Mouse (Mus musculus) MEL-GATA-1-ER (cell line): ENCODE data around the gene Kitl.

Experiments
- DNase-seq: peaks from one replicate; pipeline ENCODE4 v3.0.0-alpha.2; 2012; ENCODE audit warnings: low read depth; ENCODE audit errors: extremely low read depth

The Kitl gene

DNA sequence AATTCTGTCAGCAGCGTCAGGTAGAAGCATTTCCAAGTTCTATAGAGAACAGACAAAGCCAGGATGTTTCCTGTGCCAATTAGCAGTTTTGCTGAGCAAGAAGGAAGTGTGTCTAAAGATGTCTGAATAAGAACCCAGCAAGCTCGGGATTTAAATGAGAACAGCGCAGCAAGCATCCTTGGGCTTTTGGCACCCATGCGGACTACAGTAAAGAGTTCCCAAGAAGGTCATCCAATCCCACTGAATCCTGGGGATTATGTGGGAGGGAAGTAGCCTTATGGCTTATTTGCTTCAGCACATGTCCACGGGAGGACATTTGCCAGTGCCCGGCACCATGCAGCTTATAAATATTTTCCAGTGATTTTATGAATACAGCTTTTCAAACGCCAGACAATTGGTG, 95.8 kb downstream of the Kitl start:
- DNase-seq = no peak

DNA sequence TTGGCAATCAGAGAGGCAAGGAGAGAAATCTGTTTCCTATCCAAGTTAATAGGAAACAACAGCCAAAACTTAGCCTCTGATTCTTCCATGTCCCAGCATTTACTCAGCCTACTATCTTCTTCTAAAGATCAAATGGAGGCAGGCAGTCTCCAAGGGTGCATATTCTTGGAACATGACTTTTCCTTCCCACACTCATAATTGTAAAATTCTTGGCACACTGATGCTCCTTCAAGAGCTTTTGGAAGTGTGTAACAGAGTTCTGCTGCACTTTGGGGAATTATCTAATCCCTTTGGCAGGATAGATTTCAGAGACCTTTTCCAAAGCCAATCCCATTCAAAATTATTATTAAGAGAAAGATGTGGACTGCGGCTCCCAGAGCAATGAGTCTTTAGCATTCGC, 100.1 kb downstream of the Kitl start:
- DNase-seq = no peak

DNA sequence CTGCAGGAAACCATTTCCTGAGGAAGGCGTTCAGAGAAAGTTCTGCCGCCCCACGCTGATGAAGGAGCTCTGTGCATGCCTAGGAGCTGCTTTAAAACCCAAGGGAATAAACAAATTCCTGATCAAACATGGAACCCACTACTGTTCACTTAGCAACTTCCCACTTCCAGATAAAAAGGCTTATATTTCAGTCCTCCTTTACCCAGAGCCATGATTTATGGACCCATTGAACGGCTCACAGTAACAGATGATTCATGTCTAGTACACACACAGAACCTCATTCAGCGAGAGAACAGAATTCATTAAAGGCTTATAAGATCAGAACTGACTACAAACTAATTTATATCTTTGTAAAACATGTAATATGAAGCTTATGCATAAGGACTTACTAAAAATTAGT, 109.0 kb downstream of the Kitl start:
- DNase-seq = no peak

DNA sequence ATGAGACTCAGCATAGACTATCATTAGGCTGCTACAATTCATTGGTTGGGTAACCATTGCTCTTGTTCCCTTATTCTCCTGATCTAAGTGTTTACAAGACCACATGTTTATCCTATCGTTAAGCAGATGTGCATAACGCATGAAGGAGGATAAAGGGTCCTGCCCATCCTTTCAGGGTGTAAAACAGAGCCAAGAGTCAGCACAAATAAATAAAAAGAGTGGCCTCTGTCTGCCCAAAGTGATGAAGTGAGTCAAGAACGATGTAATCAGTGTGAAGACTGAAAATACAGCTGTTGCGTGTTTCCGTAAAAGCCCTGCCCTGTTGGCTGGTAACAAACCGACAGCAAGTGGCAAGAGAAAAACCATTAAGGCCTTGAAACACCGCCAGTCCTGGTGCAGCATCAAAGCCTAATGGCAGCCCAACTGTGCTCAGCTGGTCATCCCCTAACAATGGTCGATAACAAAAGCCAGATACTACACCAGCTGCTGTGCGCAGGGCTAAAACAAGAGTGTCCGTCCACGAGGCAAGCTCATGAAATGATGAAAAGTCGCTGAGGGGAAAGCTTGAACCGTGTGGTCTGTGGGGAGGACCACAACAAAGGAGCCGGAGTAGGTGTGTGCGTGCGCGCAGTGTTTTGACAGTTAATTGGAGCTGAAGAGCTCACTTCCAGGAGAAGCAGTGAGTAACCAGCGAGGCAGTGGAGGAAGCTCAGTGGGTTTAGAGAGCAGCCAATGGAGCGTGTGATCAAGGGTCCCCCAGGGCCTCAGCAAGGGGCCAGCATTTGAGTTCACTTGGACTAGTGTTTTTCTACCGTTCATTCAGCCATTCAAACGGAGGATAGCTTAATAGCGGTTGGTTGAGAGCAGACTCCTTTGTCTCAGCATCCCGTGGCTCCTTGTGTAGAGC, 112.7 kb downstream of the Kitl start:
- no peak for DNase-seq

DNA sequence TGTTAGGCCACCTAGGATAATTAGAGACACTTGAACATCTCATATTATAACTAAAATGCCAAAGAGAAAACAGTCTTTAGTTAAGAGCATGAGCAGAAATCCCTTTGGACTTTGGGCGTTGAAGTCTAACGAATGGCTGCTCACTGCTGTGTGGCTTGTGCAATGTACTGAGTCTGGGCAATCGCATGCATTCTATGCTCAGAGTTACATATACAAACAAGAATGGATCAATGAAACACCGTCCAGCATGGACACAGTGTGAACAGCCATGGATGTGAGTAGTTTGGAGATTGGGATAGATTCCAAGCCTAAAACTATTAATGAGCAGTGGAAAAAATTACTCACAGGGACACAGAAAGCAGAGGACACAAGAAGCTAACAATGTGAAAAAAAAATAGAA, 116.2 kb downstream of the Kitl start:
- no peak for DNase-seq

DNA sequence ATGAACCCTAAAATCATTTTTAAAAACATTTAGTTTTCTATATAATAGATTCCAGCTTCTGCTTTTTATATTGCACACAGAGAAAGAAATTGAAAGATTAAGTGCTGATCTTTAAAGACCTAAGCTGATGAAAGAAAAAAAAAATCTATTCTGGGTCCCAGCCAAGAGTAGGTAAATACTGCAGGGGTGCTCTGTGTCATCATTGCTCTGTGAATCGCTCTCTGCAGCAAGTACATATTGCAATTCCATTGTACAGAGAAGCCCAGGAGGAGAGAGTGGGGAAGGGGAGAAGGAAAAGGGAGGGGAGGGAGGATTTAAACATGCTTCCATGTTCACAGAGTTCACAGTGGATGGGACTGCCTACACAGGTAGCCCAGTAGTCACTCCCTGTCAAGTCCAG, 116.9 kb downstream of the Kitl start:
- no peak for DNase-seq

DNA sequence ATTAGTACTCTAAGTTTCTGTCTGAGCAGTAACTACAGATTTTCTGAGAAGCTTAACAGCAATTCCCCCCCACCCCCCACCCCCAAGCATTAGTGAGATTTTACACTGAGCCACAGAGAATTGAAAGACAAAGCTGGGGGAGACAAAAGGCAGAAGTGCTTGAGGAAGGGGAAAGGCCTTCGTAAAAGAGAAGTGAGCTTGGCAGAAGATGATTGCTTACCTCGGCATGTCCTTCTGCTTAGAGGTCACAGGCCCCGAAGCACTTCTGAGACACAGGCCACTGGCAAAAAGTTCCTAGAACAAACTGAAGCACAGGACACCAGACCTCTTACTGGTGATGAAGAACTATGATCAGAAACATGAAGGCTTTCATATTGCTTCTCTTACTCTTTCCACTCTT, 123.1 kb downstream of the Kitl start:
- DNase-seq = no peak

DNA sequence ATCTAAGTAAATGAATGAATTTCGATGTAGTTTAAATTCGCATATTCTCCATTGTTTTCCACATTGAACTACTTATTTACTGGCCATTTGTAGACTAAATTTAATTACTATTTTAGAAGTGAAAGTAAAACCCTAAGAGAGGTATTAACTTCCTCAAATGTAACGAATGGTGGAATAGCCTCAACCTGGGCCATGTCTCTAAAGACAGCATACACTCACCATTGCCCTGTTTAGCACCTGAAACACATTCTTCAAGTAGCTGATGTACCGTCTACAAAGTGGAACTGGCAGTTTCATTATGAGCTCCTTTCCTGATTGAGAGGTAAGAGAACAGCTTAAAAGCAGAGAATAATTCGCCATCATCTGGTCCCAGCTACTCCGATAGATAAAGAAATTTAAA, 132.7 kb downstream of the Kitl start:
- no peak for DNase-seq
